Mouse (Mus musculus): Measurements from ENCODE around the gene Ddx5. TPM values are rescaled to one million over a fixed set of nuclear protein-coding genes. Genes with fewer than 3 reads are reported as not detected.

The Ddx5 gene
- total RNA-seq, 1 experiment from 2014 or later, result 762 TPM

Small RNA genes lying within 50 kb of the gene (microRNA-seq; reads per million reads assigned to microRNA genes)
- gene Gm25994 (0 to 0.38 reads per million in 2 experiments), gene Mir3064 (4.7 to 9.5 reads per million in 2 experiments)

Other genes with a start within 250 kb of the Ddx5 start
- gene Tex2, start 175.8 kb downstream of the Ddx5 start, total RNA-seq (2021), result 40.4 and 44.8 TPM in 2 replicates
- 110 and 152 TPM in 2 replicates for gene Pecam1, start 38.6 kb downstream of the Ddx5 start, total RNA-seq (2021)
- gene Milr1, start 38.0 kb downstream of the Ddx5 start, total RNA-seq (2021), result 0.67 and 1.9 TPM in 2 replicates
- gene Polg2, start 9.6 kb downstream of the Ddx5 start, total RNA-seq (2021), result 6.6 and 7.3 TPM in 2 replicates
- 12.2 and 13.2 TPM in 2 replicates for gene Cep95, start 67 bp upstream of the Ddx5 start, total RNA-seq (2021)
- 37.5 and 39.8 TPM in 2 replicates for gene Smurf2, start 131.5 kb upstream of the Ddx5 start, total RNA-seq (2021)
- 42.6 and 55.8 TPM in 2 replicates for gene Kpna2, start 210.4 kb upstream of the Ddx5 start, total RNA-seq (2021)
- gene 1810010H24Rik, start 236.5 kb upstream of the Ddx5 start, total RNA-seq (2021), result 1.7 and 2.1 TPM in 2 replicates

Data from adrenal gland, postnatal 14 days (tissue).